Mouse (Mus musculus) cerebellum, adult 11-12 months (tissue): ENCODE results near the gene Plekhg5.
"Not testable (repeated sequence)": the region's sequence is repeated elsewhere in the genome, so short reads cannot be mapped to it uniquely, and the experiment has no call there.

Experiments used
- DNase-seq: peaks from one replicate; pipeline ENCODE4 v3.0.0; 2022

The Plekhg5 gene

GRCm38 (mm10) chr4:152072121-152072601 is at the start of gene Plekhg5:
Plekhg5 (plus strand) TSS chr4:152072498.
- DNase-seq, result no peak

GRCm38 (mm10) chr4:152022506-152022905 is 49.8 kb upstream of the Plekhg5 start:
- peak; percentile 52 for DNase-seq

- DNase-seq, result no peak
Measured at GRCm38 (mm10) chr4:152024525-152024924, 47.8 kb upstream of the Plekhg5 start.

GRCm38 (mm10) chr4:152026751-152027508 is 45.4 kb upstream of the Plekhg5 start:
- DNase-seq, result peak; percentile 41

GRCm38 (mm10) chr4:152027524-152027923 is 44.8 kb upstream of the Plekhg5 start, which contains the start of gene Zbtb48:
Zbtb48 (minus strand) TSS chr4:152027671.
- peak; percentile 97 for DNase-seq

GRCm38 (mm10) chr4:152028456-152028855 is 43.8 kb upstream of the Plekhg5 start:
- peak; percentile 54 for DNase-seq

- peak; percentile 32 for DNase-seq
Measured at GRCm38 (mm10) chr4:152029087-152029486, 43.2 kb upstream of the Plekhg5 start.

GRCm38 (mm10) chr4:152029997-152030396 is 42.3 kb upstream of the Plekhg5 start:
- DNase-seq, result peak; percentile 32

- DNase-seq, result no peak
Measured at GRCm38 (mm10) chr4:152032922-152033321, 39.4 kb upstream of the Plekhg5 start.

GRCm38 (mm10) chr4:152036464-152036863 is 35.8 kb upstream of the Plekhg5 start:
- not testable (repeated sequence) for DNase-seq

GRCm38 (mm10) chr4:152038225-152038984 is 33.9 kb upstream of the Plekhg5 start, which contains the start of gene Tas1r1:
Tas1r1 (minus strand) TSS chr4:152038568.
- peak; percentile 39 for DNase-seq

GRCm38 (mm10) chr4:152038985-152039830 is 33.1 kb upstream of the Plekhg5 start, which contains the start of gene Nol9:
Nol9 (plus strand) TSS chr4:152039321.
- peak; percentile 91 for DNase-seq

GRCm38 (mm10) chr4:152039831-152040310 is 32.4 kb upstream of the Plekhg5 start:
- DNase-seq, result peak; percentile 18

- no peak for DNase-seq
Measured at GRCm38 (mm10) chr4:152041924-152042641, 30.2 kb upstream of the Plekhg5 start.

- no peak for DNase-seq
Measured at GRCm38 (mm10) chr4:152043171-152043570, 29.1 kb upstream of the Plekhg5 start.

- no peak for DNase-seq
Measured at GRCm38 (mm10) chr4:152044609-152045008, 27.7 kb upstream of the Plekhg5 start.

GRCm38 (mm10) chr4:152062390-152063110 is 9.7 kb upstream of the Plekhg5 start:
- DNase-seq, result no peak

- DNase-seq, result no peak
Measured at GRCm38 (mm10) chr4:152067280-152067679, 5.0 kb upstream of the Plekhg5 start.

- DNase-seq, result no peak
Measured at GRCm38 (mm10) chr4:152068166-152068724, 4.1 kb upstream of the Plekhg5 start.

- DNase-seq, result no peak
Measured at GRCm38 (mm10) chr4:152069245-152069644, 3.1 kb upstream of the Plekhg5 start.
